In genomic region chr8:125995101-125995986, GRCm38 (mm10) we compare ENCODE assay signal across 8 mouse cellular contexts. TPM values are rescaled to one million over a fixed set of nuclear protein-coding genes. Genes with fewer than 3 reads are reported as not detected.
A peak's percentile ranks its signal among the peaks of the same experiment; 100 is the strongest.
DNase-seq lines count a peak whose midpoint lies in the region; ATAC-seq lines count a peak whose summit lies in the region.

Gene Kcnk1, plus strand, starts transcription at chr8:125995170.

- peak within 1 kb of the TSS; percentile 56 for H3K4me3 ChIP-seq in embryonic facial prominence, embryonic 13.5 days
- H3K4me3 ChIP-seq in hindbrain, embryonic 12.5 days: peak within 1 kb of the TSS; percentile 57
- H3K4me3 ChIP-seq in lung, embryonic 15.5 days: peak within 1 kb of the TSS; percentile 54

- H3K4me2 ChIP-seq in embryonic facial prominence, embryonic 13.5 days: peak within 1 kb of the TSS; percentile 91
- H3K4me2 ChIP-seq in hindbrain, embryonic 12.5 days (replicated peaks): peak within 1 kb of the TSS; percentile 94
- H3K4me2 ChIP-seq in lung, embryonic 15.5 days: peak within 1 kb of the TSS; percentile 71

- H3K9ac ChIP-seq in embryonic facial prominence, embryonic 13.5 days: peak within 1 kb of the TSS; percentile 72
- peak within 1 kb of the TSS; percentile 75 for H3K9ac ChIP-seq in hindbrain, embryonic 12.5 days
- H3K9ac ChIP-seq in lung, embryonic 15.5 days: peak within 1 kb of the TSS; percentile 53

- DNase-seq in layer of hippocampus, adult 11-12 months (ENCODE audit: low spot score): peak; percentile 68
- no peak for DNase-seq in layer of hippocampus, adult 9-10 months (ENCODE audit: low spot score)
- peak; percentile 62 to 71 for DNase-seq in layer of hippocampus, postnatal 14 days (ENCODE audit: low spot score in 2 of 2)
- peak; percentile 78 to 81 for DNase-seq in right cerebral cortex, postnatal 10 days (ENCODE audit: low spot score in 2 of 2)
- DNase-seq in thymus, postnatal 0 days (ENCODE audit: low spot score): no peak

- H3K27me3 ChIP-seq in embryonic facial prominence, embryonic 13.5 days: peaks cover 54% of the 10 kb centered on the region
- H3K27me3 ChIP-seq in hindbrain, embryonic 12.5 days: peaks cover 51% of the 10 kb centered on the region
- H3K27me3 ChIP-seq in lung, embryonic 15.5 days: peaks cover 51% of the 10 kb centered on the region

- no peaks in the 10 kb centered on the region for H3K36me3 ChIP-seq in embryonic facial prominence, embryonic 13.5 days
- H3K36me3 ChIP-seq in hindbrain, embryonic 12.5 days: no peaks in the 10 kb centered on the region
- no peaks in the 10 kb centered on the region for H3K36me3 ChIP-seq in lung, embryonic 15.5 days

- peak; percentile 75 for ATAC-seq in embryonic facial prominence, embryonic 13.5 days (ENCODE audit: insufficient number of reproducible peaks, insufficient read depth, low FRiP score, low TSS enrichment, low read depth)
- peak; percentile 81 for ATAC-seq in hindbrain, embryonic 12.5 days (ENCODE audit: low FRiP score)
- peak; percentile 78; the same call in 1 of the 2 replicates for ATAC-seq in lung, embryonic 15.5 days (ENCODE audit: borderline replicate concordance, extremely low read depth, low FRiP score, low TSS enrichment)

- no peaks in the 10 kb centered on the region for H3K9me3 ChIP-seq in embryonic facial prominence, embryonic 13.5 days
- H3K9me3 ChIP-seq in hindbrain, embryonic 12.5 days (replicated peaks): no peaks in the 10 kb centered on the region
- H3K9me3 ChIP-seq in lung, embryonic 15.5 days: no peaks in the 10 kb centered on the region

- H3K4me1 ChIP-seq in embryonic facial prominence, embryonic 13.5 days: peaks cover 43% of the 10 kb centered on the region
- H3K4me1 ChIP-seq in hindbrain, embryonic 12.5 days: peaks cover 15% of the 10 kb centered on the region
- peaks cover 8% of the 10 kb centered on the region for H3K4me1 ChIP-seq in lung, embryonic 15.5 days

- under 1% methylated on average over 73 of the region's 73 CpGs for WGBS in embryonic facial prominence, embryonic 13.5 days
- WGBS in hindbrain, embryonic 12.5 days: under 1% methylated on average over 73 of the region's 73 CpGs
- WGBS in lung, embryonic 15.5 days: 1% methylated on average over 73 of the region's 73 CpGs

- H3K27ac ChIP-seq in embryonic facial prominence, embryonic 13.5 days: peak within 1 kb of the TSS; percentile 51
- H3K27ac ChIP-seq in hindbrain, embryonic 12.5 days: peak within 1 kb of the TSS; percentile 35; the same call in 1 of the 2 replicates
- peak within 1 kb of the TSS; percentile 83 for H3K27ac ChIP-seq in lung, embryonic 15.5 days

RNA-seq across cellular contexts. Expression of gene Kcnk1, which starts in this region (rescaled TPM):
- polyA plus RNA-seq in embryonic facial prominence, embryonic 13.5 days (2015; fragmentation: Nextera tagmentation; extraction: Ambion mirVana): 19.8 and 22.2 TPM in 2 replicates
- 12.7 and 14.2 TPM in 2 replicates for polyA plus RNA-seq in hindbrain, embryonic 12.5 days (2016; fragmentation: Nextera tagmentation; extraction: Ambion mirVana)
- 10 to 100 TPM; 82.8 to 86.9 TPM for total RNA-seq in layer of hippocampus, postnatal 14 days (2021)
- polyA plus RNA-seq in lung, embryonic 15.5 days (2015; fragmentation: Nextera tagmentation; extraction: Ambion mirVana): 52.9 and 54.4 TPM in 2 replicates
- 1.5 and 1.9 TPM in 2 replicates for polyA plus RNA-seq in thymus, postnatal 0 days (2015; fragmentation: Nextera tagmentation; extraction: Ambion mirVana)

Comparison
In these comparisons a context has a peak if more than half of its experiments do, and no peak if none do; other contexts are left out.
1. DNase-seq: peak in layer of hippocampus, adult 11-12 months (single experiment), layer of hippocampus, postnatal 14 days (2 of 2) and right cerebral cortex, postnatal 10 days (2 of 2); none in layer of hippocampus, adult 9-10 months (single experiment) and thymus, postnatal 0 days (single experiment).
2. Peak in every context shown above with its lines, with median percentiles within 50 percentile points of each other: ATAC-seq, H3K27ac ChIP-seq, H3K4me2 ChIP-seq, H3K4me3 ChIP-seq and H3K9ac ChIP-seq.